Mouse (Mus musculus) cerebellum, adult 18-20 months (tissue): ENCODE measurements at regions not wholly inside any gene's neighbourhood (a gene's known extent, or its start where the extent isn't known, plus 50 kb on each side); places are given as distances from the start of the nearest gene placed in this dataset.
A peak's percentile ranks its signal among the peaks of the same experiment; 100 is the strongest.

ENCODE experiments used
- DNase-seq, 2 experiments: peaks; one replicate each; pipeline ENCODE4 v3.0.0; 2021

GRCm38 (mm10) chr1:19754346-19754745 lies 545.6 kb downstream of the Tfap2b start:
- DNase-seq: no peak

GRCm38 (mm10) chr1:19757921-19758436 lies 549.3 kb downstream of the Tfap2b start:
- no peak for DNase-seq

- no peak for DNase-seq
These were observed 558.2 kb downstream of the Tfap2b start for GRCm38 (mm10) chr1:19766879-19767278.

- DNase-seq: no peak
These were observed 563.6 kb downstream of the Tfap2b start for GRCm38 (mm10) chr1:19772266-19772665.

- DNase-seq: no peak
These were observed 565.8 kb downstream of the Tfap2b start for GRCm38 (mm10) chr1:19774502-19774901.

GRCm38 (mm10) chr1:19777542-19777941 lies 568.8 kb downstream of the Tfap2b start:
- no peak for DNase-seq

GRCm38 (mm10) chr1:19786971-19787370 lies 578.3 kb downstream of the Tfap2b start:
- no peak for DNase-seq

- DNase-seq: no peak
These were observed 585.4 kb downstream of the Tfap2b start for GRCm38 (mm10) chr1:19794124-19794523.

- no peak for DNase-seq
These were observed 617.2 kb downstream of the Tfap2b start for GRCm38 (mm10) chr1:19825887-19826286.

GRCm38 (mm10) chr1:19826455-19827366 lies 618.0 kb downstream of the Tfap2b start:
- DNase-seq: no peak

GRCm38 (mm10) chr1:19849918-19850317 lies 641.2 kb downstream of the Tfap2b start:
- DNase-seq: no peak

- DNase-seq: no peak
These were observed 648.5 kb downstream of the Tfap2b start for GRCm38 (mm10) chr1:19857250-19857649.

- no peak for DNase-seq
These were observed 659.8 kb downstream of the Tfap2b start for GRCm38 (mm10) chr1:19868478-19868877.

- DNase-seq: no peak
These were observed 672.5 kb downstream of the Tfap2b start for GRCm38 (mm10) chr1:19881193-19881592.

GRCm38 (mm10) chr1:19899426-19899825 lies 690.7 kb downstream of the Tfap2b start:
- DNase-seq: no peak

GRCm38 (mm10) chr1:19899889-19900310 lies 691.2 kb downstream of the Tfap2b start:
- no peak for DNase-seq

- no peak for DNase-seq
These were observed 692.3 kb downstream of the Tfap2b start for GRCm38 (mm10) chr1:19900983-19901531.

- DNase-seq: no peak
These were observed 703.6 kb downstream of the Tfap2b start for GRCm38 (mm10) chr1:19912194-19912846.

GRCm38 (mm10) chr1:19918762-19919161 lies 699.1 kb downstream of the Pkhd1 start:
- DNase-seq: peak; percentile 2 to 6

- no peak for DNase-seq
These were observed 690.7 kb downstream of the Pkhd1 start for GRCm38 (mm10) chr1:19927192-19927591.

- DNase-seq: no peak
These were observed 690.0 kb downstream of the Pkhd1 start for GRCm38 (mm10) chr1:19927736-19928327.

- DNase-seq: no peak
These were observed 666.7 kb downstream of the Pkhd1 start for GRCm38 (mm10) chr1:19951050-19951679.
